Mouse (Mus musculus) lung, adult 2 months (tissue): ENCODE data around the gene Astn2.

Experiments
- CTCF ChIP-seq: fragments of 200-500 bp; IDR thresholded peaks from 2 replicates; pipeline ENCODE4 v1.5.1; 2011; ENCODE audit warnings: mild to moderate bottlenecking, low read length, control low read depth; ENCODE audit not compliant: insufficient read depth
- POLR2A ChIP-seq: fragments of 200-500 bp; IDR thresholded peaks from 2 replicates; pipeline ENCODE4 v1.6.1; 2011; ENCODE audit warnings: low read depth, mild to moderate bottlenecking, control low read depth, low read length, borderline replicate concordance; ENCODE audit errors: extremely low read depth

DNA sequence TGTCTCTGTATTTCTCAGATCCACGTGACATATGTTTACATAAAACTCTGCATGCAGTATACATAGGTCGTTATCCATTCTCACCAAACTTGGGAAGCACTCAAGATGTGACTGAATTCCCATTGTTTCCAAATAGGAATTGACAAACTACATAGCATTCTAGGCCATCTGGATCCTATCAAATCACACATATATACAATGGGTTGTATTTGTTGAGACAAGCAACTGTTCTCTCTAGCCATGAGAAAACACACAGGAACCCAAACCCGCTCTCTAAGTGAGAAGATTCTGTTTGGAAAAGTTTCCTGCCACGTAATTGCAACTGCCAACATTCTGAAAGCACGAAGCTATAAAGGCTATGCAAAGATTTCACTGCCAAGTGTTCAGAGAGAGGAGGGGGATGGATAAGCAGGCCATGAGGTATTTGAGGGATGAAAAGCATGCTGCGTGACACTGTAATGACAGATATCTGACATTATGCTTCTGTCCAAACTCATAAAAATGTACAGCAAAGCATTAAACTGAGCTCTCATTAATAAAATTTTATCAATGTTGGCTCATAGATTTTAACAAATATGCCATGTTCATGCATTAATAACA lies 732.7 kb downstream of the Astn2 start:
- TF ChIP-seq CTCF (no peak), POLR2A (no peak)
